Mouse (Mus musculus) hindbrain, embryonic 13.5 days (tissue): ENCODE measurements around the gene Gm5741. TPM values are rescaled to one million over a fixed set of nuclear protein-coding genes. Genes with fewer than 3 reads are reported as not detected.
A peak's percentile ranks its signal among the peaks of the same experiment; 100 is the strongest.

ENCODE experiments used
- ATAC-seq: fragments of 200-750 bp; cut with Nextera tagmentation; 2 replicates; pipeline ENCODE4 v1.8.0; 2017; ENCODE audit warnings: moderate TSS enrichment; ENCODE audit not compliant: low FRiP score
- H3K27ac ChIP-seq: fragments of 300-500 bp; sonication (generic); 2 replicates; pipeline ENCODE4 v1.5.1; 2015; ENCODE audit warnings: inconsistent platforms, mild to moderate bottlenecking, moderate library complexity
- H3K27me3 ChIP-seq: fragments of 300-500 bp; sonication (generic); 2 replicates; pipeline ENCODE4 v1.6.1; 2015; ENCODE audit warnings: mild to moderate bottlenecking, inconsistent platforms
- H3K36me3 ChIP-seq: fragments of 300-500 bp; sonication (generic); 2 replicates; pipeline ENCODE4 v1.6.1; 2015; ENCODE audit warnings: mild to moderate bottlenecking, inconsistent platforms
- H3K4me1 ChIP-seq: fragments of 300-500 bp; sonication (generic); replicated peaks from 2 replicates; pipeline ENCODE4 v1.6.1; 2015; ENCODE audit warnings: inconsistent platforms
- H3K4me2 ChIP-seq: fragments of 300-500 bp; sonication (generic); 2 replicates; pipeline ENCODE4 v1.6.1; 2015; ENCODE audit warnings: inconsistent platforms, mild to moderate bottlenecking, moderate library complexity
- H3K4me3 ChIP-seq: fragments of 300-500 bp; sonication (generic); 2 replicates; pipeline ENCODE4 v1.5.1; 2015; ENCODE audit warnings: mild to moderate bottlenecking, inconsistent platforms
- H3K9ac ChIP-seq: fragments of 300-500 bp; sonication (generic); 2 replicates; pipeline ENCODE4 v1.6.1; 2015; ENCODE audit warnings: mild to moderate bottlenecking, inconsistent platforms
- H3K9me3 ChIP-seq: fragments of 300-500 bp; sonication (generic); 2 replicates; pipeline ENCODE4 v1.6.1; 2016; ENCODE audit warnings: inconsistent platforms
- WGBS: fragments of 180-500 bp; shearing (Covaris S2); methylation state at CpG from one replicate; pipeline ENCODE4 v1.1.7; 2015; 5-methylcytosine and 5-hydroxymethylcytosine counted together
- polyA plus RNA-seq: library from polyadenylated mRNA; unstranded; fragments of >200 nt; fragmentation: Nextera tagmentation; extraction: Ambion mirVana; gene quantifications from 2 replicates; pipeline ENCODE4 v1.2.1, GENCODE M21; 2015

Gene Gm5741
- polyA plus RNA-seq, 1 experiment from 2014 or later: 1.3 TPM

DNA sequence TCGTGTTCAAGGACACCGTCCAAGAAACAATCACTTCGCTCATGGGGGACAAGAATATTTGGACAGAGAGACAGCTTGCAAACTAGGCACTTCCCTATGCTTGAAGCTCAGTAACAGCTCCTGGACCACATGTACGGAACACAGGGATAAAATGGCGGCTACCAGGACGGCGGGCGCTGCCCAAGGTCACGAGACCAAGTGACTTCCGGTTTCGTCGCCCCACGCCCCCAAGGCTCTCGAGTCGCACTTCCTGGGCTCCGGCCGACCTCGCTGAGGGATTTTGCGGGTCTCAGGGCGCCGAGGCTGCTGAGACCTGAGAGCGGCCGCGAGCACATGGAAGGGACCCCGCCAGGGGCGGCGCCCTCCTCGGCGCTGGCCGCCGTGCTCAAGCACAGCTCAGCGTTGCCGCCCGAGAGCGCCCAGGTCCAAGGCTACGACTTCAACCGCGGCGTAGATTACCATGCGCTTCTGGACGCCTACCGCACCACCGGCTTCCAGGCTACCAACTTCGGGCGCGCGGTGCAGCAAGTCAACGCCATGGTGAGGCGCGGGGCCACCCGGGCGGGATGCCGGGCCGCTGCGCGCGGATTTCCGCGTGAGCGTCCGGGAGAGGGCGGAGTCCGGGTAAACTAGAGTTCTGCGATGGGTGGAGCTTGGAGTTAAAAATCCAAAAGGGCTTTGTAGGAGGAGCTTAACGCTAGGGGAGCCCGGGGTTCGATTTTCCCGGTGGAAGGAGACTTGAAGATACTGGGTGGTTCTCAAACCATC is 3.9 kb upstream of the Gm5741 start, which contains the start of gene Dhps:
Dhps (plus strand) TSS at position 244 of the 768 bp plus-strand sequence.
- peak within 1 kb of the TSS; percentile 87 for H3K4me3 ChIP-seq
- H3K36me3 ChIP-seq: peaks cover 61% of the 10 kb centered on the region
- H3K9ac ChIP-seq: peak within 1 kb of the TSS; percentile 89
- ATAC-seq: peak; percentile 89
- peak within 1 kb of the TSS; percentile 68 for H3K4me2 ChIP-seq
- H3K27ac ChIP-seq: peak within 1 kb of the TSS; percentile 94
- H3K9me3 ChIP-seq: no peaks in the 10 kb centered on the region
- H3K4me1 ChIP-seq: peaks cover 23% of the 10 kb centered on the region
- no peaks in the 10 kb centered on the region for H3K27me3 ChIP-seq
- WGBS: under 1% methylated on average over 68 of the region's 68 CpGs

DNA sequence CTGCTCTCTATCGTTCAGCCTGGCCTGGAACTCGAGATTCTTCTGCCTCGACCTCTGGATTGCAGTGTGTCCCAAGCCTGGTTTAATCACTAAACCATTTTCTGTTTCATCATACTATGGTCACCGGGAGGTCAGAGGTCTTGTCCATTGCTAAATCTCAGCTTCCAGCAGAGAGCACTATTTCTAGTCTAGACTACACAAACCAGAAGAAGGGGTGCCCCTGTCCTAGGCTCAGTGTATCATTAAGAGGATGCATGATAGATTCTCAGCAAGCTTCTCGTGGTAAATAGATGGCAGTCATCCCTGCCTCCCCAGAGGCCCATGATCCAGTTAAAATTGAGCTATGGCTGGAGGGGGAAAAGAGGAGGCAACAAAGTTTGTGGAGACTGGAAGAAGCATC is 3.3 kb upstream of the Gm5741 start:
- peak overlapping the region; percentile 89; the same call in 1 of the 2 replicates for H3K9ac ChIP-seq
- H3K27ac ChIP-seq: peak overlapping the region; percentile 94
- 86% methylated on average over 5 of the region's 5 CpGs for WGBS
- H3K36me3 ChIP-seq: peaks cover 61% of the 10 kb centered on the region
- peaks cover 22% of the 10 kb centered on the region for H3K4me1 ChIP-seq
- ATAC-seq: no peak
- H3K27me3 ChIP-seq: no peaks in the 10 kb centered on the region
- peak overlapping the region; percentile 68 for H3K4me2 ChIP-seq
- peak overlapping the region; percentile 87 for H3K4me3 ChIP-seq
- no peaks in the 10 kb centered on the region for H3K9me3 ChIP-seq

DNA sequence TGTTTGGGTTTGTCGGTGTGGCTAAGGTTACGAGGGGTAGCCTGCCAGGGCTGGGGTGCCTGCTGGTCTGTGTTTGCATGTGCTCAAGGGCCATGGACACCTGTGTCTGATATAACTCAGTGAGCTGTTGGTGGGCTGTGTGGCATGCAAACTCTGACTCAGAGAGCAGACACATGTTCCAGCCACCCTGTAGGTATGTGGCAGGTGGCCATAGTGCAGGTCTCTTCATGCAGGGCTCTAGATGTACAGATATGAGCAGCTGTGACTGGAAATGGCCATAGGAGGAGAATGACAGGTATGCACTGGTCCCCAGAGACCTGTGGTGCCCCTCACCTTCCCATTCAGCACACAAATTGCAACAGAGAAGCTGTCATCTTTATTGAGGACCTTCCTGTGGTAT is 627 bp downstream of the Gm5741 start:
- Histone ChIP-seq H3K4me2 (no peak overlapping the region), H3K4me1 (peaks cover 14% of the 10 kb centered on the region), H3K4me3 (no peak overlapping the region), H3K27ac (no peak overlapping the region), H3K9me3 (no peaks in the 10 kb centered on the region), H3K36me3 (peaks cover 58% of the 10 kb centered on the region), H3K9ac (no peak overlapping the region), H3K27me3 (no peaks in the 10 kb centered on the region)
- ATAC-seq: no peak
- WGBS: 91% methylated on average over 2 of the region's 2 CpGs

DNA sequence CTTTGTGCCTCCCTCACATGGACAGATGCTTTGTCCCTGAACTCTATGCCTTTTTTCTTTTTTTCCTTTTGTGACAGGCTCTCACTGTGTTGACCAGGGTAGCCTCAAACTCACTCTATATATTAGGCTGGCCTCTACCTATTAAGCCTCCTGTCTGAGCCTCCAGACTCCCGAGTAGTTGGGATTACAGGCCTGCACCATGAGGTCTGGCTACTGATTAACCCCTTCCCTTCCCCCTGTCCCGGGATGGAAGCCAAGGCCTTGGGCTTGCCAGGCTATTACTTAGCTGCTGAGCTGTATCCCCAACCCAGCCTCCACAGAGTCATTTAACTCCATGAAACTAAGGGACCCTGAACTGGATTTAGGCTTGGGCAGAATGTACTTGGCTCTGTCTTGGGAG is 2.6 kb downstream of the Gm5741 start:
- Histone ChIP-seq H3K27me3 (no peaks in the 10 kb centered on the region), H3K36me3 (peaks cover 62% of the 10 kb centered on the region), H3K4me2 (no peak overlapping the region), H3K9me3 (no peaks in the 10 kb centered on the region), H3K4me1 (peaks cover 24% of the 10 kb centered on the region), H3K9ac (no peak overlapping the region), H3K27ac (no peak overlapping the region), H3K4me3 (no peak overlapping the region)
- 43% methylated on average over 2 of the region's 2 CpGs for WGBS
- ATAC-seq: no peak

DNA sequence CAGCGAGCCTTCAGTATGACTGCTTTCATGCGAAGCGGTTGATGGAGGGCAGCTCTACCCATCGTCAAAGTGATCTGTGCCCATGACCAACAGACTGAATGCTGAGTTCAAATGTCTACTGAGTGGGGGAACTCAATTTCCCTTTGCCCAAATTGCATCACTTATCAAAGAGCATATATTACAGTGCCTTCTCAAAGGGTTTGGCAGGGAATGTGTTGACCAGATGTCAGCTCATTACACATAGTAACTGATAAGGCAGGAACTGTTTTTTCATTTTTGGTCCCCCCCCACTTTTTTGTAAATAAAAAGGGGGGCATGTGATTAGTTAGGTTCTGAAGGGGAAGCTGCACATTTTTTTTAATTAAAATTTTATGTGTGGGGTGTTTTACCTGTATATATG is 5.2 kb downstream of the Gm5741 start:
- Histone ChIP-seq H3K9ac (no peak overlapping the region), H3K36me3 (peaks cover 47% of the 10 kb centered on the region), H3K9me3 (no peaks in the 10 kb centered on the region), H3K4me2 (peak overlapping the region; percentile 95; the same call in 1 of the 2 replicates), H3K4me3 (no peak overlapping the region), H3K4me1 (peaks cover 24% of the 10 kb centered on the region), H3K27me3 (no peaks in the 10 kb centered on the region), H3K27ac (no peak overlapping the region)
- WGBS: 94% methylated on average over 4 of the region's 4 CpGs
- no peak for ATAC-seq

DNA sequence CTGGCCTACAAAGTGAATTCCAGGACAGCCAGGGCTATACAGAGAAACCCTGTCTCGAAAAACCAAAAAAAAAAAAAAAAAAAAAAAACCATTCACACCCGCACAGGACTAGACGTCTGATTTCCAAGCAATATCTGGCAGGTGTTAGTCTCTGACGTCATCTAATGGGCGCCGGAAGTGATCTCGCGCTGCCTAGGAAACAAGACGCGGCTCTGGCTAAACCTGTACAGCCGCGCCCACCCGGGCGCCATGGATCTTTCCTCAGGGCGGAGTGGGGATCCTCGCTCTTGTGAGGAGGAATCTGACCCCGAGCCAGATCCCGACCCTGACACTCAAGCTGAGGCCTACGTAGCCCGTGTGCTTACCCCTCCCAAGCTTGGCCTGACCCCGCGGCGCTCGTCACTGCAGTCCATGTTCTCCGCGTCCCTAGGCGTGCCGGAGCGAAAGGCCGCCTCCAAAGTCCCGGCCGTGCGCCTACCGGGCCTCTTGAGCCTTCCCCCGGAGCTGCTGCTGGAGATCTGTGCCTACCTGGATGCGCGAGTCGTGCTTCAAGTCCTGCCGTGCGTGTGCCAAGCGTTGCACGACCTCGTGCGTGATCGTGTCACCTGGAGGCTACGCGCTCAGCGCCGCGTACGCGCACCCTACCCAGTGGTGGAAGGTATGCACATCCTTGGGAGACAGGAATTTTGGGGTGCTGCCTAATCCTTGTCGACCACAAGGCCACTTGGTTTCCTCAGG is 7.7 kb downstream of the Gm5741 start, which contains the start of gene Fbxw9:
Fbxw9 (plus strand) TSS at position 177 of the 738 bp plus-strand sequence.
- H3K4me1 ChIP-seq: peaks cover 24% of the 10 kb centered on the region
- peak; percentile 92 for ATAC-seq
- peak within 1 kb of the TSS; percentile 91 for H3K9ac ChIP-seq
- peak within 1 kb of the TSS; percentile 94 for H3K4me3 ChIP-seq
- 0% methylated on average over 53 of the region's 53 CpGs for WGBS
- no peaks in the 10 kb centered on the region for H3K9me3 ChIP-seq
- no peaks in the 10 kb centered on the region for H3K27me3 ChIP-seq
- peak within 1 kb of the TSS; percentile 70 for H3K27ac ChIP-seq
- peaks cover 46% of the 10 kb centered on the region for H3K36me3 ChIP-seq
- peak within 1 kb of the TSS; percentile 95 for H3K4me2 ChIP-seq

DNA sequence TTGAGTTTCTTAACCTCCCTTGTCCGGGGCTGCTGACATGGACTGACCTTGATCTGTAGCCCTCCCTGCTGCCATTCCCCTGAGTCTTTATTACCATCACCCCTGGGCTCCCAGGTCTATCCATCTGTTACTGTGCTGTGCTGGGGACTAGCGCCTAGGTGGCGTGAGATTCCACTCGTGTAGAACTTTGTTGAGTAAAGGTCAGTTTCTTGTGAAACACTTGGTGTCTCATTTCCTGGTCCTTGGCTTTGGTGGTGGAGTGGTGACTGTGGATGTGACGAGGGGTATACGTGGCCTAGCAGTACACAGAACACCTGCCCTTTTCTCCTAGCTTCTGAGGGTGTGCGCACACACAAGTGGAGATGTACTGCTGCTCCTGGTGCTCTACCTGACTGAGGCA is 10.4 kb downstream of the Gm5741 start:
- Histone ChIP-seq H3K27ac (no peak overlapping the region), H3K27me3 (no peaks in the 10 kb centered on the region), H3K4me2 (no peak overlapping the region), H3K9me3 (no peaks in the 10 kb centered on the region), H3K36me3 (peaks cover 57% of the 10 kb centered on the region), H3K9ac (no peak overlapping the region), H3K4me1 (peaks cover 22% of the 10 kb centered on the region), H3K4me3 (no peak overlapping the region)
- ATAC-seq: no peak
- WGBS: 87% methylated on average over 7 of the region's 7 CpGs

DNA sequence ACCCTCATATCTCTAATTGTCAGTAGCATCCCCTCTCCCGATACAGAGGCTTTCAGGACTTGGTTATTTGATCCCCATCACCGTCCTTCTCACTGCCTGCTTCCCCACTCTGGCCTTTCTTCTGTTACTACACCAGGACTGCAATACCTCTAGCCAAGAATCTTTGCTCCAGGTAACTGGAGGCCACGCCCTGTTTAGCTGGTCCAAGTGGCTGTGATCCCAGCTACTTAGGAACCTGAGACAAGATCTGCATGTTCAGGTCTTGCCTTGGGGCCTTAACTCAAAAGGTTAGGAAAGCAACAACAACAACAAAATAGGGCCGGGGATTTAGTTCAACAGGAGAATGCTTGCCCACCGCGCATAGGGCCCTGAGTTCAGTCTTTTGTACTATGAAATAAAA is 24.2 kb downstream of the Gm5741 start:
- H3K27me3 ChIP-seq: no peaks in the 10 kb centered on the region
- peaks cover 10% of the 10 kb centered on the region for H3K4me1 ChIP-seq
- ATAC-seq: no peak
- no peaks in the 10 kb centered on the region for H3K9me3 ChIP-seq
- WGBS: 97% methylated on average over 6 of the region's 6 CpGs
- no peak overlapping the region for H3K4me3 ChIP-seq
- H3K4me2 ChIP-seq: no peak overlapping the region
- no peak overlapping the region for H3K27ac ChIP-seq
- H3K36me3 ChIP-seq: peaks cover 82% of the 10 kb centered on the region
- no peak overlapping the region for H3K9ac ChIP-seq

DNA sequence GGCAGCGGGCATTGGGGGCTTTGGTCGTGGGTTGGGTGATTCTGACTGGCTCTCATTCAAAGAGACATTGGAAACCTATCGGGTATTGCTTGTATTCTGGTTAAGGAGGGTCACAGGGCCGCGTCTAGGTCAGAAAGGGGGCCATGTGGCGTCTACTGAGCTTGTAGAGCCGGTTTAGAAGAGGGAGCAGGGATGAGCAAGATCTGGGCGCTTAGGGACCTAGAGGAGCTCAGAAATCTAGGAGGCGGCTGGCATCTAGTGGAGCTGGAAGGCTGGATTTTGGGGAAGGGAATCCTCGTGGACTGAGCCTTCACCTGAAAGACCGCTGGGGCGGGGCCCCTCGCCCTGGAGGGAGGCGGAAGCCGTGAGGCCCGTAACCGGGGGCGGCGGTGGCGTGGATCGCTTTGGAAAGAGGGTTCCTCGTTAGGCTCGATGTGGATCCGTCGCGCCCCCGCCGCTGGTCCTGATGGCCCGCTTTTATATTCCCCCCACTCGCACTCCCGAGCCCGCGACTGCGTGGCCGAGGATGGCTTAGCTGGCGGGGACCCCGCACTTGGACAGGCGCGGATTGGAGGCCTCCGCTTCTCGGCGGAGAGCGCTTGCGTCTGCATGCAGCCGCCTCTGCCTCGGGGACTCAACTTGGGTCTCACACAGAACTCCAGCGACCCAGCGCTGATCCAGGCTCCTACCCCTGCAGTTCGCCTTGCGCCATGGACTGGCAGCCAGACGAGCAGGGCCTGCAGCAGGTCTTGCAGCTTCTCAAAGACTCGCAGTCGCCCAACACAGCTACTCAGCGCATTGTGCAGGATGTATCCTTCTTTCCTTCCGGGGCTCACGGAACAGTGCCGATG is 29.9 kb downstream of the Gm5741 start:
- ATAC-seq: peak; percentile 10; the same call in 1 of the 2 replicates
- Histone ChIP-seq H3K27me3 (no peaks in the 10 kb centered on the region), H3K9ac (peak overlapping the region; percentile 95), H3K9me3 (no peaks in the 10 kb centered on the region), H3K4me2 (peak overlapping the region; percentile 97), H3K36me3 (peaks cover 31% of the 10 kb centered on the region), H3K27ac (peak overlapping the region; percentile 99), H3K4me3 (peak overlapping the region; percentile 82), H3K4me1 (peaks cover 32% of the 10 kb centered on the region)
- WGBS: under 1% methylated on average over 47 of the region's 57 CpGs

DNA sequence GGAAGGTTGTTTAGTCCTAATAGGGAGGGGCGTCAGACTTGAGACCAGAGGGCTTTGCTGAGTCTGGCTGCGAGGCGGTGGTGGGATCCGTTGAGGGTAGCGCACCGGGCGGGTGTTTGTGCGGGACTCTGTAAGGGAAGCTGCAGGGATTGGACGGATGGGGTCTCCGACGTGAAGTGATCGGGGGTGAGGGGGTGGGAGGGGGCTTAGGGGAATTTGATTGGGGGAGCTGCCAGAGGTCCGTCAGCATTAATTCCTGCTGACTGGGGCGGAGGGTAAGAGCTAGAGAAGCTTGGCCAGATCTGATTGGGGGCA is 30.5 kb downstream of the Gm5741 start:
- peak; percentile 71 for ATAC-seq
- peaks cover 32% of the 10 kb centered on the region for H3K4me1 ChIP-seq
- H3K27me3 ChIP-seq: no peaks in the 10 kb centered on the region
- under 1% methylated on average over 14 of the region's 14 CpGs for WGBS
- H3K9me3 ChIP-seq: no peaks in the 10 kb centered on the region
- H3K27ac ChIP-seq: peak overlapping the region; percentile 99
- peak overlapping the region; percentile 95 for H3K9ac ChIP-seq
- peak overlapping the region; percentile 82 for H3K4me3 ChIP-seq
- H3K4me2 ChIP-seq: peak overlapping the region; percentile 97
- peaks cover 32% of the 10 kb centered on the region for H3K36me3 ChIP-seq

DNA sequence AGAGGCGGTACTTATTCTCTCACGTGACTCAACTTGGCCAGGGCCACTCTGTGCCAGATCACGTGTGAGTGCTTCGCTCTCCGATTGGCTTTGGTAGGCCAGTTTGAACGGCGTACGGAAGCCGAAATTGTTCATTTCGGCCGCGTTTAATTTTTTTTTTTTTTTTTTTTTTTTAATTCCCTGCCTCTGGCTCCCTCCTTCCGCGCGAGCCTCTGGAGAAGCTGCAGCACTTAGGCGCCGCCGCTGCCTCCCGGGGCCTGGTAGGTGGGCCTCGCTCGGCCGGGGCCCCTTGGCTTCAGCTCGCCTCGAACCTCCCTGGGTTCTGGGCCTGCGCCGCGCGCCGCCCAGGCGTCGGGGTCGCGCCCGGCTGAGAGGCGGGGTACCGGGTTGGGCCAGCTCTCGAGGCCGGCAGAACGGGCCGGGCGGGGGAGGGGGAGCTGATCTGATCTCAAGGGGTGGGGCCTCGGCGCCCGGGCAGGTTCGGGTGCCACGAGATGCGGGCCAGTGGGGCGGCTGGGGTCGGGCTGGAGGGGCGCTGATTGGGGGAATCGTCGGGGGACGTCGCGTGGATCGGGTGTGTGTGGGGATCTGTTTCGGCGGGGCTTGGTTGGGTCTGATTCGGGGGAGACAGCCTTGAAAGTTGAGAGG is 30.9 kb downstream of the Gm5741 start, which contains the start of gene Tnpo2:
Tnpo2 (plus strand) TSS at position 198 of the 648 bp plus-strand sequence.
- peak; percentile 93 for ATAC-seq
- peak within 1 kb of the TSS; percentile 95 for H3K9ac ChIP-seq
- H3K4me1 ChIP-seq: peaks cover 32% of the 10 kb centered on the region
- H3K4me2 ChIP-seq: peak within 1 kb of the TSS; percentile 97
- H3K9me3 ChIP-seq: no peaks in the 10 kb centered on the region
- WGBS: under 1% methylated on average over 58 of the region's 59 CpGs
- H3K27ac ChIP-seq: peak within 1 kb of the TSS; percentile 99
- no peaks in the 10 kb centered on the region for H3K27me3 ChIP-seq
- H3K4me3 ChIP-seq: peak within 1 kb of the TSS; percentile 82
- H3K36me3 ChIP-seq: peaks cover 32% of the 10 kb centered on the region
